Mouse (Mus musculus): Measurements from ENCODE around the gene Grid2. TPM values are rescaled to one million over a fixed set of nuclear protein-coding genes. Genes with fewer than 3 reads are reported as not detected.
"Not testable (repeated sequence)": the region's sequence is repeated elsewhere in the genome, so short reads cannot be mapped to it uniquely, and the experiment has no call there.

The Grid2 gene
- not detected in 2 replicates for polyA plus RNA-seq (2012; rRNA removed)

- DNase-seq (ENCODE audit: low read depth) = no peak
Observed at GRCm38 (mm10) chr6:63255826-63256555, at the start of gene Grid2. TSS of gene Grid2 (plus strand) at chr6:63255876.

GRCm38 (mm10) chr6:63250738-63251137, 4.9 kb upstream of the Grid2 start:
- no peak for DNase-seq (ENCODE audit: low read depth)

DNA sequence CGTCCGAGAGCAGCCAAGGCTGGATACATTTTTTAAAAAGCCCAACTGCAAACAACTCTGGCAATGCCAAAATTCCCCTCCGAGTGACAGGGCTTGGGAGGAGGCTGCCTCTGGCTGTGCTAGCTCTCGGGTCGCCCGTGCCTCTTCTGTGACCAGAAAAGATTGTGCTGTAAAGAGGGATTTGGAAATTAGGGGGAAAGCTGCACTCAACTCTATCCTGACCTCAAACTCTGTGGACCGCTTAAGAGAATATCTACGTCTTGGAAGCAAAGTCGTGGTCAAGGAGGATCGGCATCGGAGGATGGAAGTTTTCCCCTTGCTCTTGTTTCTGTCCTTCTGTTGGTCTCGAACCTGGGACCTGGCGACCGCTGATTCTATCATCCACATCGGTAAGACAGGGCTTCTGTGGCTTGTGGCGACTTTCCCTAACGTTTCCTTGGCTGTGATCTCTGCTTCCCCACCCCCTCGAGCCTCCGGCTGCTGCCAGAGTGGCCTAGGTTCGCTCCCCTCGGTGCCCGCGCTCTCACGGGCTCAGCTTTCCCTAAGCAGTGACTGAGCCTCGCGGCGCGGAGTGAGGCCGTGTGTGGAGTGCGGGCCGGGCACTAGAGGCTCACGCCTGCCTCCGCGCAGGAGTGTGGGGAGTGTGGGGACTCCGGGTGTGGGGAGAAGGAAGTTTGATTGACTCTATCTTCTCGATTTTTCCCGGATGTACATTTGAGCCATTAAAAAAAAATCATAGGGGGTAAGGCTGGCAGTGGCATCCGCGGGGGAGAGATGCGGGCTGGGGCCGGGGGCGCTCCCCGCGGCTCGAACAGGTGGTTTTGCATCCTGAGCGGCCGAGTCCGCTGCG, 1.1 kb downstream of the Grid2 start:
- no peak for DNase-seq (ENCODE audit: low read depth)

- DNase-seq (ENCODE audit: low read depth) = no peak
Observed at GRCm38 (mm10) chr6:63257406-63257845, 1.8 kb downstream of the Grid2 start.

DNA sequence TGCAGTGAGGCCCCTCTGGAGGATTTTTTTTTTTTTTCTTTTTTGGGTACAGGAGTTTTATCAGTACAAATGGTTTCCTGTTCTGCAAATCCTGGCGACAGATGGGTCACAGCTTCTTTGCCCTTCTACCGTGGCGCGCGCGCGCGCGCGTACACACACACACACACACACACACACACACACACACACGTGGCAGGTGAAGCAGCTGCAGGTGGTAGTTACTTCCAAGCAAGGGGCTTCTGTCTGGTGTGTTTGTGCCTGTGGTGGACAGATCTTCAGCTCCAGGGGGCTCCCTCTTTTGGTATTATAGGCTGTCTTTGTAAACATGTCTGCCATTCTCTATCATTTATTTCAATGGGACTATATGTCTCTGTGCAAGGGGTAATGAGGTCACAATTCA, 2.2 kb downstream of the Grid2 start:
- DNase-seq (ENCODE audit: low read depth) = no peak

- no peak for DNase-seq (ENCODE audit: low read depth)
Observed at GRCm38 (mm10) chr6:63259764-63260163, 4.1 kb downstream of the Grid2 start.

DNA sequence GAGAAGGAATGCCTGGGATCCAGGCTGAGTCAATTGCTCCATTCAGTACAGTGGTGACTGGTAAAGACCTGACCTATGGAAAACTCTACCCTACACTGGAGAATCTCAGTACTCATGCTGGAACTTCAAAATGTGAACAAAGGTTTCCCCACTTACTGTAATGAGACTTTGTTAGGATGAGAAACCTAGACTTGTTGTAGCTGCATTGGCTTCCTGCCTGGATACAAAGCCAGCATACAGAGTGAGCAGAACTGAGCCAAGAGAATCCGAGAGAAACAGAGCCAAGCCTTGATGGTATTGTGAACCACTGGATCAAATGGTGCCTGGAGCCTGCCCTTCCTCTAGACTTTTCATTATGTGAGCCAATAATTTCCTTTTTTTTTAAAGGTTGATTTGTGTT, 28.7 kb downstream of the Grid2 start:
- no peak for DNase-seq (ENCODE audit: low read depth)

DNA sequence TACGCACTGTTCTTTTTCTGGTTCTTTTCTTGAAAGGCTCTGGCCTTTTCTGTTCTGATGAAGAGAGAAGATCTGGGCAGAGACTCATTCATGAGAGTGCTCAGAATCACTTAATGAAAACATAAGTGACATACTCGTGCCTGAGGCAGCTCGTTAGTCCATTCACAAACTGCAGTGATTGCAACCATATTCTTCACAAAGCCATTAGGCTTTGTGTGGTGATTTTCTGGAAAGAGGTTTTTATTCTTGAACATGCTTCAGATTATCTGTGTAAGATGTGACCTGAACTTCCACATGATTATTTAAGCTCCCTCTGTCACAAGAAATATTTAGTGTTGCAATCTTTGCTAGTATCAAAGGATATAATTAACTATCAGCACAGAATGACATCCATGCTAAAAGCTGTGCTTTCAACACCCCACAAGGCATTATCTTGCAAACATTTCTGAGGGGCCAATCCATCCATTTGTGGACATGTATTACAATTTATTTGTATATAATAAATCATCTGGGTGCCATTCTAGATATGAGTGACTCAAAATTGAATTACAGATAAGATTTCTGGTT, 86.8 kb downstream of the Grid2 start:
- DNase-seq (ENCODE audit: low read depth) = no peak

- DNase-seq (ENCODE audit: low read depth) = no peak
Observed at GRCm38 (mm10) chr6:63347015-63347414, 91.3 kb downstream of the Grid2 start.

DNA sequence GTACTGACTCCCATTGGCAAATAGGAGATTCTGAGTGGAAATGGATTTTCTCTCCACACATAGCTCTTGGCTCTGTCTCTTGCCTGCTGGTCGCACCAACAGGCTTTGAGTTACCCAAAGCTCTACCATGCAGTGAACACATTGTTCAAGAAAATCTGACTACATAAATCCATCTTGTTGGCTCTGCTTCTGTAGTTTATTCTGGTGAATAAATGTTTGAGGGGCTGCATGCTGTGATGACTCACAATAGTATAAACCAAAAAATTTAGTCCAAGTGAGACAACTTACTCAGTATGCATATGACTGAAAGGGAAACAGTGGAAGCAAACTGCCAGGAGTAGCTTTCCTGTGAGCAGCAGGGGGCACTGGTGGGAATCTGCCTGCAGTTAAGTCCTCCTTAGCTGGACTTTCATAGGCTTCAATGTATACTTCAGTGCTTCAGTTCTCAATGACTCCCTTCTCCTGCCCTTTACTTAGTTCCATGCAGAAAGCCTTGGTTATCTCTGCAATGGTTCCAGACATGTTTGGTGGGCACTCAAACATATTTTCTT, 125.5 kb downstream of the Grid2 start:
- DNase-seq (ENCODE audit: low read depth) = no peak

- DNase-seq (ENCODE audit: low read depth) = no peak
Observed at GRCm38 (mm10) chr6:63401698-63402097, 146.0 kb downstream of the Grid2 start.

GRCm38 (mm10) chr6:63417534-63417933, 161.9 kb downstream of the Grid2 start:
- no peak for DNase-seq (ENCODE audit: low read depth)

DNA sequence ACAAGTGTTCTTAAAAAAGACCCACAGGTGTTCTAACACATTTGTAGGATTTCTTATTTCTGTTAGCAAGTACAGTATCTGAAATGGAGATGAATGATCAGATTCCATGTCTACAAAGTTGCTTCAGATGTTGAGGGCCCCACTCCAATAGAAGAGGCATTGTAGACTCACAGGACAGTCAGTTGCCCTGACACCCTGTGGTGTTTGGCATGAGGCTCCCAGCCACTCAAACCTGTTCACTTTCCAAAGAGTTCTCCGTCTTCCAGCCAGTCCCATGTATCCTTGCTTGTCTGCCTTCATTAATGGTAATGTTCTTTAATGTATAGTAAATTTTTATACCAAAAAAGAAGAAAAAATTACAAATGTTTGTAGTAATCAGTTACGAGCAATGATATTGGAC, 177.1 kb downstream of the Grid2 start:
- DNase-seq (ENCODE audit: low read depth) = no peak

GRCm38 (mm10) chr6:63448175-63448574, 192.5 kb downstream of the Grid2 start:
- DNase-seq (ENCODE audit: low read depth) = no peak

GRCm38 (mm10) chr6:63482141-63482540, 226.5 kb downstream of the Grid2 start:
- no peak for DNase-seq (ENCODE audit: low read depth)

DNA sequence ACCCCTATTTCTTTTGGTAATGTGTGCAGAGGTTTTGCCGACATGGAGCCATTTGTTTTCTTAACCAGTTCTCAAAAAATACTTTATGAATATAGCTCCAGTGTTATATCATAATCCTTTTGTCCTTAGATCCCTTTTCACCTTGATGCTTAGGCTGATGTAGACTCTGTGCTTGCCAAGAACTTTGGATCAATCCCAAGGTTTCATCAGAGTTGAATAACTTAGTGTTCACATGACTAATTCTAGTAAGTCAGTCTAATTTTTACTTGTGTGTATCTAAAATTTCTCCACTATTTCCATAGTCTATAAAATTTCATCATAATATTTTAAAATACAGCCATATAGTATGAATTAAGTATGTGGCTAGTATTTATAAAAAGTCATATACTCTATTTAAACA, 259.3 kb downstream of the Grid2 start:
- DNase-seq (ENCODE audit: low read depth) = no peak

GRCm38 (mm10) chr6:63515957-63516356, 260.3 kb downstream of the Grid2 start:
- no peak for DNase-seq (ENCODE audit: low read depth)

GRCm38 (mm10) chr6:63531751-63532150, 276.1 kb downstream of the Grid2 start:
- no peak for DNase-seq (ENCODE audit: low read depth)

- no peak for DNase-seq (ENCODE audit: low read depth)
Observed at GRCm38 (mm10) chr6:63532901-63533300, 277.2 kb downstream of the Grid2 start.

DNA sequence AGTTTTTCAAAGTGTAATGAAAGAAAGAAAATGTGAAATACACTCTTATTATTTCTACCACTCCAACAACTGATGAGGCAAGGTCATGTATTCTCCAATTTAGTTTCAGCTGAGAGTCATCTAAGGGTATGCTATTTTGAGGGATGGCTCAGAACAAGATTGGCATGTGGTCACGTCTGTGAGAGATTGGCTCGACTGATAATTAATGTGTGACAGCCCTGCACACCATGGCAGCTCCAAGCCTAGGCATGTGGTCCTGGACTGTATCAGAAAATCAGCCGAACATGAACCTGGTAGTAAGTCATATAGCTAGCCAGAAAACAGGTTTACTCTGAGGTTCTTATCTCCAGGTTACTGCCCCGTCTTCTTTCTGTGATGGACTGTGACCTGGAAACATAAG, 292.1 kb downstream of the Grid2 start:
- no peak for DNase-seq (ENCODE audit: low read depth)

GRCm38 (mm10) chr6:63568741-63569140, 313.1 kb downstream of the Grid2 start:
- DNase-seq (ENCODE audit: low read depth) = not testable (repeated sequence)

GRCm38 (mm10) chr6:63590681-63591080, 335.0 kb downstream of the Grid2 start:
- DNase-seq (ENCODE audit: low read depth) = no peak

All from gonadal fat pad, adult 2 months (tissue).